Mouse (Mus musculus) brain, embryonic 14.5 days (tissue): ENCODE data around the gene Mettl7b. TPM values are rescaled to one million over a fixed set of nuclear protein-coding genes. Genes with fewer than 3 reads are reported as not detected.
A peak's percentile ranks its signal among the peaks of the same experiment; 100 is the strongest.

Experiments used
- DNase-seq: peaks from one replicate; pipeline ENCODE4 v3.0.0-alpha.2; 2011; ENCODE audit warnings: low read depth
- CTCF ChIP-seq: fragments of 200-500 bp; IDR thresholded peaks from 2 replicates; pipeline ENCODE4 v1.5.1; 2012; ENCODE audit warnings: inconsistent platforms, mild to moderate bottlenecking, moderate library complexity, borderline replicate concordance; ENCODE audit not compliant: insufficient read depth, insufficient read length; ENCODE audit errors: extremely low read depth
- POLR2A ChIP-seq: fragments of 200-500 bp; IDR thresholded peaks from 2 replicates; pipeline ENCODE4 v1.6.1; 2012; ENCODE audit warnings: mild to moderate bottlenecking, inconsistent platforms, borderline replicate concordance; ENCODE audit not compliant: poor library complexity, insufficient read depth, insufficient read length, severe bottlenecking; ENCODE audit errors: extremely low read depth
- polyA plus RNA-seq: library from polyadenylated mRNA; depleted of rRNA; stranded (reverse); fragments of >200 nt; gene quantifications from 2 replicates; pipeline ENCODE4 v1.2.3, GENCODE M21; 2012

Mettl7b gene
- polyA plus RNA-seq, 1 experiment: 0.08 TPM

- TF ChIP-seq CTCF (0 out of 2 replicates have a peak, but pooled peaks have one; percentile 14), POLR2A (peak; percentile 24; the same call in 1 of the 2 replicates)
- peak; percentile 97 for DNase-seq
These were observed 37.6 kb downstream of the Mettl7b start for GRCm38 (mm10) chr10:128923013-128923691.

GRCm38 (mm10) chr10:128922822-128923012, 38.1 kb downstream of the Mettl7b start, which contains the start of gene Rdh5:
Gene Rdh5, minus strand, starts transcription at chr10:128922888.
- TF ChIP-seq POLR2A: no peak
- TF ChIP-seq CTCF: no peak
- DNase-seq: no peak

- TF ChIP-seq CTCF: no peak
- no peak for TF ChIP-seq POLR2A
- no peak for DNase-seq
These were observed 38.6 kb downstream of the Mettl7b start for GRCm38 (mm10) chr10:128921883-128922821.

- no peak for DNase-seq
- TF ChIP-seq POLR2A: no peak
- TF ChIP-seq CTCF: no peak
These were observed 39.5 kb downstream of the Mettl7b start for GRCm38 (mm10) chr10:128921251-128921650.

GRCm38 (mm10) chr10:128920736-128921161, 40.0 kb downstream of the Mettl7b start:
- no peak for DNase-seq

GRCm38 (mm10) chr10:128919966-128920365, 40.8 kb downstream of the Mettl7b start:
- DNase-seq: no peak
- no peak for TF ChIP-seq CTCF
- TF ChIP-seq POLR2A: no peak

More at GRCm38 (mm10) chr10:128920736-128921161, 40.0 kb downstream of the Mettl7b start:
- TF ChIP-seq POLR2A (no peak), CTCF (no peak)

- TF ChIP-seq CTCF (no peak), POLR2A (no peak)
- DNase-seq: peak; percentile 53
These were observed 41.6 kb downstream of the Mettl7b start for GRCm38 (mm10) chr10:128919203-128919631.

GRCm38 (mm10) chr10:128918246-128918645, 42.5 kb downstream of the Mettl7b start:
- no peak for TF ChIP-seq POLR2A
- TF ChIP-seq CTCF: no peak
- DNase-seq: no peak

- no peak for DNase-seq
These were observed 43.4 kb downstream of the Mettl7b start for GRCm38 (mm10) chr10:128917400-128917799.

GRCm38 (mm10) chr10:128916665-128917064, 44.1 kb downstream of the Mettl7b start:
- DNase-seq: no peak
- TF ChIP-seq CTCF (no peak), POLR2A (no peak)

More at GRCm38 (mm10) chr10:128917400-128917799, 43.4 kb downstream of the Mettl7b start:
- TF ChIP-seq POLR2A (no peak), CTCF (no peak)

GRCm38 (mm10) chr10:128915550-128915949, 45.2 kb downstream of the Mettl7b start:
- DNase-seq: no peak
- no peak for TF ChIP-seq CTCF
- no peak for TF ChIP-seq POLR2A
